Mouse (Mus musculus) midbrain, embryonic 14.5 days (tissue): ENCODE results near the gene Aldh9a1. TPM values are rescaled to one million over a fixed set of nuclear protein-coding genes. Genes with fewer than 3 reads are reported as not detected.

ENCODE experiments used
- ATAC-seq: fragments of 200-750 bp; cut with Nextera tagmentation; 2 replicates; pipeline ENCODE4 v1.8.0; 2017; ENCODE audit warnings: moderate number of reproducible peaks, moderate library complexity; ENCODE audit not compliant: low FRiP score, low TSS enrichment
- DNase-seq: peaks from one replicate; pipeline ENCODE4 v3.0.0-alpha.2; 2015
- H3K27ac ChIP-seq: fragments of 300-500 bp; sonication (generic); replicated peaks from 2 replicates; pipeline ENCODE4 v1.5.1; 2014; ENCODE audit warnings: mild to moderate bottlenecking, low read depth, low read length, moderate library complexity
- H3K27me3 ChIP-seq: fragments of 300-500 bp; sonication (generic); 2 replicates; pipeline ENCODE4 v1.6.1; 2014; ENCODE audit warnings: low read length, control low read depth, mixed read lengths; ENCODE audit not compliant: control insufficient read depth, insufficient read depth
- H3K36me3 ChIP-seq: fragments of 300-500 bp; sonication (generic); 2 replicates; pipeline ENCODE4 v1.6.1; 2014; ENCODE audit warnings: low read length, control low read depth; ENCODE audit not compliant: control insufficient read depth, insufficient read depth
- H3K4me1 ChIP-seq: fragments of 300-500 bp; sonication (generic); 2 replicates; pipeline ENCODE4 v1.6.1; 2014; ENCODE audit warnings: mild to moderate bottlenecking, antibody characterized with exemption, low read length, control low read depth; ENCODE audit not compliant: control insufficient read depth, insufficient read depth
- H3K4me2 ChIP-seq: fragments of 300-500 bp; sonication (generic); 2 replicates; pipeline ENCODE4 v1.6.1; 2014; ENCODE audit warnings: mild to moderate bottlenecking, low read length, moderate library complexity
- H3K4me3 ChIP-seq: fragments of 300-500 bp; sonication (generic); replicated peaks from 2 replicates; pipeline ENCODE4 v1.5.1; 2014; ENCODE audit warnings: low read depth, low read length
- H3K9ac ChIP-seq: fragments of 300-500 bp; sonication (generic); replicated peaks from 2 replicates; pipeline ENCODE4 v1.6.1; 2014; ENCODE audit warnings: mild to moderate bottlenecking, low read length, moderate library complexity
- H3K9me3 ChIP-seq: fragments of 300-500 bp; sonication (generic); 2 replicates; pipeline ENCODE4 v1.6.1; 2016; ENCODE audit warnings: low read length, control low read depth, mixed read lengths; ENCODE audit not compliant: control insufficient read depth
- WGBS: fragments of 180-500 bp; shearing (Covaris S2); extraction: QIAGEN DNeasy Blood & Tissue Kit; methylation state at CpG from one replicate; pipeline ENCODE4 v1.1.7; 2014; 5-methylcytosine and 5-hydroxymethylcytosine counted together
- polyA plus RNA-seq: library from polyadenylated mRNA; unstranded; fragments of >200 nt; fragmentation: Nextera tagmentation; extraction: Ambion mirVana; gene quantifications from 2 replicates; pipeline ENCODE4 v1.2.1, GENCODE M21; 2014

The Aldh9a1 gene
- polyA plus RNA-seq, 1 experiment from 2014 or later: 28.6 TPM

DNA sequence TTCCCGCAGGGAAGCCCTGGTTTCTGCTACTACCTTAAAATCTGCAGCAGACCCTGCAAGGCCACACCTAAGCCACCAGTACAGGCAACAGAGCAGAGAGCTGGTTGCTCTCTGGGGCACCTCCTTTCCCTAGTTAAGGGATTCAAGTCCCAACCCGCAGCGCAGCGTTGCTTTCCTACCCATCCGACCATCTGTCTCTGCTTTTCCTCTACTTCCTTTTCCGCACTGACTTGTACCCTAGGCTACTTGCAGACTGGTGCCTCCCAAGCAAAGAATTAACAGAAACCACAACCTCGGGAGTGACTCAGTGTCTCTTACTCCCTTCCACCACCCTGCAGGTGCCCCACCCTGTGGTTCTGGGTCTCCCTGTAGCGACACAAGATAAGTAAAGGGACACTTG lies 42.9 kb downstream of the Aldh9a1 start:
- H3K4me1 ChIP-seq: peaks cover 10% of the 10 kb centered on the region
- H3K36me3 ChIP-seq: no peaks in the 10 kb centered on the region
- DNase-seq (peak; percentile 25), ATAC-seq (no peak)
- H3K27me3 ChIP-seq: 0 out of 2 replicates have a peak, but pooled peaks cover 5% of the 10 kb centered on the region
- H3K4me3 ChIP-seq: peak overlapping the region; percentile 69
- no peak overlapping the region for H3K27ac ChIP-seq
- no peaks in the 10 kb centered on the region for H3K9me3 ChIP-seq
- WGBS: 11% methylated on average over 8 of the region's 8 CpGs
- H3K4me2 ChIP-seq: peak overlapping the region; percentile 85
- peak overlapping the region; percentile 67 for H3K9ac ChIP-seq

DNA sequence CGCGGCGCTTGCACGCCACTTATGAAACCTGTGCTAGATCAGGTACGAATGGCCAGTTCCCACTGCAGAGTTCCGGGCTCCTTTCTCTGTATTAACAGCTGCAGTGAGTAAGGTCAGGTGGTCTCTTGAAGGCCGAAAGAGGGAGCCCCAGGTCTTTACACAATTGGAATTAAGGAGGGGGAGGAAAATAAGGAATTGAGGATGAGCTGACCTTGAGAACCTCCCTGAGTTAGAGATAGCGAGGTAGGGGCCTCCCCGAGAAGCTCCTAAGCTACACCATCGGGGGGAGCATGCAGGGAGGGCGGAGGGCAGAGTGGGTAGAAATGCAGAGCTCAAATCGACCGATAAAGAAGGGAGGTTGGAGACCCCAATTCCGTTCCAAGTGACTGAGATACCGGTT lies 43.5 kb downstream of the Aldh9a1 start:
- peaks cover 10% of the 10 kb centered on the region for H3K4me1 ChIP-seq
- H3K9ac ChIP-seq: peak overlapping the region; percentile 67
- H3K4me3 ChIP-seq: peak overlapping the region; percentile 69
- H3K4me2 ChIP-seq: peak overlapping the region; percentile 85
- no peaks in the 10 kb centered on the region for H3K36me3 ChIP-seq
- H3K27ac ChIP-seq: peak overlapping the region; percentile 72
- H3K9me3 ChIP-seq: no peaks in the 10 kb centered on the region
- ATAC-seq (peak; percentile 38), DNase-seq (peak; percentile 67)
- H3K27me3 ChIP-seq: 0 out of 2 replicates have a peak, but pooled peaks cover 5% of the 10 kb centered on the region
- WGBS: under 1% methylated on average over 15 of the region's 15 CpGs

DNA sequence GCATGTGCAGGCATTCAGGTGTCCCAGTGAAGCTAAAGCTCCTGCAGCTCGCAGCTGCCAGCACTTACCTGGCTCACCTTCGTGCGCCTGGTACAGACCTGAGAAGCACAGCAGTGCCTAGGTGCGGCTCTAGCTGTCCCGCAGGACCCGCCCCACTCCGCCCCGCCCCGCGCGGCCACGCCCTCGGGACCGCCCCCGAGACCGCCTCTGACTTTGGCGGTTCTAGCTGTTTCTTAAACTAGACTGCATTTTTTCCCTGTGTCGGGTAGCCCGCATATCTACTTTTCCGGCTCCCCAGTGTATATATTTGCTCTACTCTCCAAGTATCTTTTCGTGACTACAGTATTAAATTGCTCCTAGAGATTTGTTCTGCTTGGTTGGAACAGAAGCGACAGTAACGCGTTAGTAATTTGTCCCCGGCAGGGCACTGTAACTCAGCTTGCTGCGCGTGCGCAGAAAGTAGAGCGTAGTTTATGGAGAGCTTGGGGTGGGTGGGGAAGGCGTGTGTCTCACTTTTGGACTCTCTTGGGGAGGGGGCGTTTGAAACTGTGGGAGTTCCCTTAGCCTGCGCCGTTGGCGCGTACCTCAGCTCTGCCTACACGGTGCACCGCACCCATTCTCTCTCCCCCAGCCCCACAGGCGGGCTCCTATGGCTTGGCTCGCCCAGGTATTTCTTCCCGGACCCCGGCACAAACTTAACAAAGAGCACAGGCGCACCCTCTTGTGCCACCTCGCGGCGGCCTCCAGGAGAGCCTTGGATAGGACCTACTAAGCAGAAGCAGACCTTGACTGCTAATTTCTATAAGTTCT lies 44.1 kb downstream of the Aldh9a1 start, which contains the start of gene Mgst3:
TSS of gene Mgst3 (minus strand) at position 159 of the 810 bp plus-strand sequence.
- peak; percentile 98 for DNase-seq
- WGBS: 1% methylated on average over 45 of the region's 45 CpGs
- 0 out of 2 replicates have a peak, but pooled peaks cover 5% of the 10 kb centered on the region for H3K27me3 ChIP-seq
- peak within 1 kb of the TSS; percentile 85 for H3K4me2 ChIP-seq
- H3K4me3 ChIP-seq: peak within 1 kb of the TSS; percentile 69
- H3K9ac ChIP-seq: peak within 1 kb of the TSS; percentile 67
- no peaks in the 10 kb centered on the region for H3K36me3 ChIP-seq
- peak within 1 kb of the TSS; percentile 72 for H3K27ac ChIP-seq
- ATAC-seq: peak; percentile 94
- H3K4me1 ChIP-seq: peaks cover 10% of the 10 kb centered on the region
- H3K9me3 ChIP-seq: no peaks in the 10 kb centered on the region

DNA sequence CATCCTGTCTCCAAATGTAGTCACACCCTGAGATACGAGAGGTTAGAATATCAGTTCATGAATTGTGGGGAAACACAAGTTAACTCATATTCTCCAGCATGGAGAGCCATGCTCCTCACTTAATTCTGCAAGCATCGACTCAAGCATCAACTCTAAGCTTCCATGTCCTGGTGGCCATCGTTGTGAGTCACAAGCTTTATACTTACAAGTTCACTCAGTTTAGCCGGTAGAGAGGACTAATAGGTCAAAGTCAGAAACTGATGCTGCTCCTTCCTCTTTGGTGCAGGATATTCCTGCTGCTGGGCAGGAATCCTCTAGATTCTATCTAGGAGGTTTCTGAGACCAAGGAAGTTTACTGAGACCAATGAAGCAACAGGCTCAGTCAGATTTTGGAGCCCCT lies 55.4 kb downstream of the Aldh9a1 start:
- H3K4me3 ChIP-seq: no peak overlapping the region
- no peak for DNase-seq

DNA sequence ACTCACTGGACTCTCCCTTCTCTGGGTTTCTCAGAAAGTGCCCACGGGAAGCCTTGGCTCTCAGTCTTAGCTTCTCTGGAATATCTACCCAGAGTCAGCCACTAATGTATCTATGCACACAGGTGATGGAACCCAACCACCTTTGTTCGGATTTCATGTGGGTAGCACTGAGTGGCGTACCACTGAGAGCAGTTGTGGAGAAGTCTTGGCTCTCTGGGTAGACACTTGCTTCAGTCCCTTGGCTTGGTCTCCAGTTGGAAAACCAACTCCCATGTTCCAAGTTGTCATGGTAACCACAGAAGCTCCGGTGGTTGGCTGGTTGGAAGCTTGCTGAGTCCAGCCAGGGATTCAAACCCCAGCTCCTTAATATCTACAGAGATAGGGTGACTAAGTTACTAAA lies 59.8 kb downstream of the Aldh9a1 start:
- Histone ChIP-seq H3K4me2 (no peak overlapping the region), H3K4me3 (no peak overlapping the region), H3K9me3 (no peaks in the 10 kb centered on the region), H3K4me1 (no peaks in the 10 kb centered on the region), H3K27ac (no peak overlapping the region), H3K9ac (no peak overlapping the region), H3K27me3 (no peaks in the 10 kb centered on the region), H3K36me3 (no peaks in the 10 kb centered on the region)
- 81% methylated on average over 4 of the region's 4 CpGs for WGBS
- ATAC-seq: no peak
- DNase-seq: no peak

More for the DNA sequence above, 55.4 kb downstream of the Aldh9a1 start:
- Histone ChIP-seq H3K36me3 (no peaks in the 10 kb centered on the region), H3K27ac (no peak overlapping the region), H3K4me1 (no peaks in the 10 kb centered on the region), H3K9ac (no peak overlapping the region), H3K27me3 (no peaks in the 10 kb centered on the region), H3K4me2 (no peak overlapping the region), H3K9me3 (no peaks in the 10 kb centered on the region)
- ATAC-seq: no peak
- WGBS: 88% methylated on average over 4 of the region's 4 CpGs

DNA sequence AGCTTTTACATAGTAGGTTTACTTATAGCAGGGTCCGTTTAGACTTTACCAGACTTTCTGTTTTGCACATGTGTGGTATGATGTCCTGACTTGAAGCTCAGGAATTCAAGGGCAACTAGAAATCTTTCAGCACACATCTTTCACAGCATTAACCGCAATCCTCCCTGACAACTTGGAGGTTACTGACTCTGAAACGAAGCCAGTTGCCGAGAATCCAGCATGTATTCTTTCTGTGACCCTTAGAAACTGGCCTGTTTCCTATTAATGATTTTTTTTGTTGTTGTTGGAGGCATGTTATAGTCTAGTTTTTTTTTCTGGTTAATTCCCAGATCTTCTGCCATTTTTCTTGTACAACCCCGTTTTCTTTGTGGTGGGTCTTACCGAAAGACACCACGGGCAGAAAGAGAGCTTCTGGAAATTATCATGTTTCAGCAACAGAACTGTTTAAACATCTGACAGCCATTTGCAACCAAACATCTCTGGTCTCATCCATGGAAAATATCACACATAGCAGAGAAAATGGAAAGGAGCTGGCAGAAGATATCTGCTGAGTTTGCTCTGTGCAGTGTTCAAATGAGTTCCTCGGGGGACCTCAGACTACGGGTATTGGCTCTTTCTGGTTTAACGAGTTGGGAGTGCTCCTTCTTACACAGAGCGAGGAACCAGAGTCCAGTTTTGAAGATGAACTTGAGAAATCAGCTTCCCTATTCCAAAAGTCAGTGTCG lies 62.4 kb downstream of the Aldh9a1 start:
- no peaks in the 10 kb centered on the region for H3K27me3 ChIP-seq
- no peak overlapping the region for H3K4me3 ChIP-seq
- WGBS: 78% methylated on average over 12 of the region's 12 CpGs
- DNase-seq: no peak
- no peak overlapping the region for H3K27ac ChIP-seq
- no peak overlapping the region for H3K9ac ChIP-seq
- no peaks in the 10 kb centered on the region for H3K9me3 ChIP-seq
- H3K4me1 ChIP-seq: no peaks in the 10 kb centered on the region
- no peak for ATAC-seq
- H3K4me2 ChIP-seq: no peak overlapping the region
- no peaks in the 10 kb centered on the region for H3K36me3 ChIP-seq

DNA sequence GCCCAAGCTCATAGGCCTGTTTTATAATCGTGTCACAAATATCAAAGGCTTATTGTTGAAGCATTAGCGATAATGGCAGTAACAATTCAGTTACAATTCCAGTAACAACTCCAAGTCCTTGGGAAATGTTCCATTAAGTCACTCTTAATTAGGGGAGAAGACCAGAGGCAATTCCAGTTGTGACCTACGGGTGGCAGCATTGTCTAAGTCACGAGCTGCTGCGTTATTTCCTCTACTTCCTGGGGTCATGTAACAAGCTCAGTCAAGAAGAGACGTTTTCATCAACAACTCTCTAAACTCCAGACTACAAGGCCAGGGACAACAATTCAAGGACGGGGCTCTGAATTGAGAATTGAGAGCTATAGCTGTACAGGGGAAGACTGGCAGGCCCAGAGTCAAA lies 65.1 kb downstream of the Aldh9a1 start:
- Histone ChIP-seq H3K4me2 (no peak overlapping the region), H3K9me3 (no peaks in the 10 kb centered on the region), H3K27me3 (no peaks in the 10 kb centered on the region), H3K36me3 (no peaks in the 10 kb centered on the region), H3K4me1 (no peaks in the 10 kb centered on the region), H3K9ac (no peak overlapping the region), H3K27ac (no peak overlapping the region), H3K4me3 (no peak overlapping the region)
- WGBS: 3% methylated on average over 7 of the region's 7 CpGs
- DNase-seq (peak; percentile 89), ATAC-seq (no peak)
